Mouse (Mus musculus): ENCODE results near the gene Olfr970. TPM values are rescaled to one million over a fixed set of nuclear protein-coding genes. Genes with fewer than 3 reads are reported as not detected.
"Not testable (repeated sequence)": the region's sequence is repeated elsewhere in the genome, so short reads cannot be mapped to it uniquely, and the experiment has no call there.

Olfr970 gene
- polyA plus RNA-seq (2015; fragmentation: Nextera tagmentation; extraction: Ambion mirVana) = not detected in 2 replicates

DNA sequence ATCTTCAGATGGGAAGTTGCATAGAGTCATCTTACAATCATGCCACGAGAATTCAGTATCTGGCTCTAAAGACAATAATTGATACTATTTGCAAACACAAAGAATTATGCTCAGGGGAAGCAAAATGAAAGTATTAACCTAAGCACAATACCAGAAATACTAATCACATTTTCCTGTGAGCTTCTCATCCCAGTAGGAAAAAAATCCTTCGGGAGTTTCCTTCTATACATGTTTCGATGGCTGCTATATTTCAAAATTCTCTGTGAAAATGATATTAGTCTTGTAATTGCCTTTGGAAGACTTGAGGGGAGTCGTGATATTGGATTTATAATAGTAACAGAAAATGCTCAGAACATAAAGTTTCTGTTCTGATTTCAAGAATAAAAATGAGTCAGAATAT is at the start of gene Olfr970:
Olfr970 (plus strand) TSS at position 301 of the 400 bp plus-strand sequence.
- no peaks in the 10 kb centered on the region for H3K9me3 ChIP-seq
- 81% methylated on average over 4 of the region's 4 CpGs for WGBS
- H3K9ac ChIP-seq = no peak within 1 kb of the TSS
- H3K4me2 ChIP-seq = no peak within 1 kb of the TSS
- no peak within 1 kb of the TSS for H3K27ac ChIP-seq
- H3K4me3 ChIP-seq = no peak within 1 kb of the TSS
- no peaks in the 10 kb centered on the region for H3K36me3 ChIP-seq
- H3K27me3 ChIP-seq = no peaks in the 10 kb centered on the region
- no peak for ATAC-seq (ENCODE audit: low FRiP score)
- H3K4me1 ChIP-seq (replicated peaks) = no peaks in the 10 kb centered on the region

- Histone ChIP-seq H3K36me3 (no peaks in the 10 kb centered on the region), H3K4me2 (no peak within 1 kb of the TSS), H3K4me3 (no peak within 1 kb of the TSS), H3K9ac (no peak within 1 kb of the TSS), H3K4me1 (replicated peaks) (no peaks in the 10 kb centered on the region), H3K27me3 (no peaks in the 10 kb centered on the region), H3K9me3 (no peaks in the 10 kb centered on the region), H3K27ac (no peak within 1 kb of the TSS)
- 79% methylated on average over 1 of the region's 1 CpGs for WGBS
- ATAC-seq (ENCODE audit: low FRiP score) = no peak
Measured at GRCm38 (mm10) chr9:39783153-39783552, 25.5 kb upstream of the Olfr970 start, which contains the start of gene Olfr968. Olfr968 (minus strand) TSS chr9:39783253.

GRCm38 (mm10) chr9:39790558-39790957 is 18.1 kb upstream of the Olfr970 start, which contains the start of gene Olfr969:
Olfr969 (plus strand) TSS chr9:39790945.
- no peak within 1 kb of the TSS for H3K4me3 ChIP-seq
- no peaks in the 10 kb centered on the region for H3K27me3 ChIP-seq
- H3K27ac ChIP-seq = no peak within 1 kb of the TSS
- H3K9me3 ChIP-seq = no peaks in the 10 kb centered on the region
- WGBS = 75% methylated on average over 2 of the region's 2 CpGs
- no peaks in the 10 kb centered on the region for H3K4me1 ChIP-seq (replicated peaks)
- no peak within 1 kb of the TSS for H3K9ac ChIP-seq
- no peaks in the 10 kb centered on the region for H3K36me3 ChIP-seq
- no peak for ATAC-seq (ENCODE audit: low FRiP score)
- H3K4me2 ChIP-seq = no peak within 1 kb of the TSS

DNA sequence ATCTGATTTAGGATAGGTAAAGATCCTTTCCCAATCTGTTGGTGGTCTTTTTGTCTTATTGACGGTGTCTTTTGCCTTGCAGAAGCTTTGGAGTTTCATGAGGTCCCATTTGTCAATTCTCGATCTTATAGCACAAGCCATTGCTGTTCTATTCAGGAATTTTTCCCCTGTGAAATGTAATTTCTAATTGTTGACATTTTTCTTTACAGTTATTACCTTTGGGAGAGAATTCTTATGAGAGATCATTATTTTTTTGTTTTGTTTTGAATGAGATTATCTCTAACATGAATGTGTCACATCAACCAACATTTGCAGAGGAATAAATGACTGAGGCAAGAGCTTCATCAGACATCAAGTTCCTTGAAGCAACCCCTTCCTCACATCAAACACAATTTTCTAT is 27.9 kb downstream of the Olfr970 start, which contains the start of gene Olfr971:
Olfr971 (plus strand) TSS at position 301 of the 400 bp plus-strand sequence.
- H3K36me3 ChIP-seq; H3K4me2 ChIP-seq; H3K9ac ChIP-seq; H3K27ac ChIP-seq; H3K4me3 ChIP-seq; H3K27me3 ChIP-seq; ATAC-seq (ENCODE audit: low FRiP score); H3K4me1 ChIP-seq (replicated peaks); H3K9me3 ChIP-seq: not testable (repeated sequence)
- WGBS = 100% methylated on average over 2 of the region's 2 CpGs

DNA sequence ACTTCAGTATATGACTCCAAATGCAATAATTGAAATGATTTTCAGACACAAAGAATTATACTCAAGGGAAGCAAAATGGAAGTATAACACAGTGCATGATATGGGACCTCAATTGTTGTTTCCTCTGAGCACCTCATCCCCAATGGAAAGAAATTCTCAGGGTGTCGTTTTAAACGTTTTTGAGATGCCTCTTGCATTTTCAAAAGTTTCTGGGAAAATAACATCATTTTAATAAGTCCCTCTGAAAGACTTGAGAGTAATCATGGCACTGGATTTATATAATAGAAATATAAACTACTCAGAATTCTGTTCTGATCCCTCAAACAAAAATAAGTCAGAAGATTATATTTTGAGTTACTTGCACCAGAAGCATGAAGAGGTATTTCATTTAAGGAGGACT is 57.5 kb downstream of the Olfr970 start, which contains the start of gene Olfr972:
Olfr972 (plus strand) TSS at position 301 of the 400 bp plus-strand sequence.
- H3K27me3 ChIP-seq = no peaks in the 10 kb centered on the region
- ATAC-seq (ENCODE audit: low FRiP score) = no peak
- H3K4me3 ChIP-seq = no peak within 1 kb of the TSS
- no peak within 1 kb of the TSS for H3K4me2 ChIP-seq
- H3K36me3 ChIP-seq = no peaks in the 10 kb centered on the region
- WGBS = 73% methylated on average over 2 of the region's 2 CpGs
- no peaks in the 10 kb centered on the region for H3K4me1 ChIP-seq (replicated peaks)
- no peak within 1 kb of the TSS for H3K9ac ChIP-seq
- no peak within 1 kb of the TSS for H3K27ac ChIP-seq
- no peaks in the 10 kb centered on the region for H3K9me3 ChIP-seq

Other genes with a start within 250 kb of the Olfr970 start
- not detected in 2 replicates for gene Olfr959, start 233.3 kb upstream of the Olfr970 start, polyA plus RNA-seq (2015; fragmentation: Nextera tagmentation; extraction: Ambion mirVana)
- gene AW551984, start 204.5 kb upstream of the Olfr970 start, polyA plus RNA-seq (2015; fragmentation: Nextera tagmentation; extraction: Ambion mirVana) = 63.0 and 69.8 TPM in 2 replicates
- gene Olfr148, start 198.2 kb upstream of the Olfr970 start, polyA plus RNA-seq (2015; fragmentation: Nextera tagmentation; extraction: Ambion mirVana) = not detected in 2 replicates
- not detected in 2 replicates for gene Olfr960, start 187.5 kb upstream of the Olfr970 start, polyA plus RNA-seq (2015; fragmentation: Nextera tagmentation; extraction: Ambion mirVana)
- not detected in 2 replicates for gene Olfr961, start 163.8 kb upstream of the Olfr970 start, polyA plus RNA-seq (2015; fragmentation: Nextera tagmentation; extraction: Ambion mirVana)
- gene Olfr963, start 141.7 kb upstream of the Olfr970 start, polyA plus RNA-seq (2015; fragmentation: Nextera tagmentation; extraction: Ambion mirVana) = not detected in 2 replicates
- not detected in 2 replicates for gene Olfr149, start 101.7 kb upstream of the Olfr970 start, polyA plus RNA-seq (2015; fragmentation: Nextera tagmentation; extraction: Ambion mirVana)
- gene Olfr965, start 97.5 kb upstream of the Olfr970 start, polyA plus RNA-seq (2015; fragmentation: Nextera tagmentation; extraction: Ambion mirVana) = not detected in 2 replicates
- not detected in 2 replicates for gene Olfr150, start 77.9 kb upstream of the Olfr970 start, polyA plus RNA-seq (2015; fragmentation: Nextera tagmentation; extraction: Ambion mirVana)
- not detected in 2 replicates for gene Olfr967, start 62.6 kb upstream of the Olfr970 start, polyA plus RNA-seq (2015; fragmentation: Nextera tagmentation; extraction: Ambion mirVana)
- gene Olfr968, start 25.6 kb upstream of the Olfr970 start, polyA plus RNA-seq (2015; fragmentation: Nextera tagmentation; extraction: Ambion mirVana) = not detected in 2 replicates
- gene Olfr969, start 17.9 kb upstream of the Olfr970 start, polyA plus RNA-seq (2015; fragmentation: Nextera tagmentation; extraction: Ambion mirVana) = not detected in 2 replicates
- gene Olfr971, start 28.0 kb downstream of the Olfr970 start, polyA plus RNA-seq (2015; fragmentation: Nextera tagmentation; extraction: Ambion mirVana) = not detected in 2 replicates
- not detected in 2 replicates for gene Olfr972, start 57.6 kb downstream of the Olfr970 start, polyA plus RNA-seq (2015; fragmentation: Nextera tagmentation; extraction: Ambion mirVana)
- not detected in 2 replicates for gene Olfr229, start 98.5 kb downstream of the Olfr970 start, polyA plus RNA-seq (2015; fragmentation: Nextera tagmentation; extraction: Ambion mirVana)
- not detected in 2 replicates for gene Olfr974, start 128.6 kb downstream of the Olfr970 start, polyA plus RNA-seq (2015; fragmentation: Nextera tagmentation; extraction: Ambion mirVana)
- gene Olfr975, start 143.2 kb downstream of the Olfr970 start, polyA plus RNA-seq (2015; fragmentation: Nextera tagmentation; extraction: Ambion mirVana) = 0.06 TPM in 1 of 2 replicates, not detected in the other
- not detected in 2 replicates for gene Olfr976, start 152.3 kb downstream of the Olfr970 start, polyA plus RNA-seq (2015; fragmentation: Nextera tagmentation; extraction: Ambion mirVana)
- not detected in 2 replicates for gene Olfr978, start 183.3 kb downstream of the Olfr970 start, polyA plus RNA-seq (2015; fragmentation: Nextera tagmentation; extraction: Ambion mirVana)
- not detected in 2 replicates for gene Olfr979, start 194.6 kb downstream of the Olfr970 start, polyA plus RNA-seq (2015; fragmentation: Nextera tagmentation; extraction: Ambion mirVana)
- not detected in 2 replicates for gene Olfr980, start 200.7 kb downstream of the Olfr970 start, polyA plus RNA-seq (2015; fragmentation: Nextera tagmentation; extraction: Ambion mirVana)
- gene Olfr981, start 212.6 kb downstream of the Olfr970 start, polyA plus RNA-seq (2015; fragmentation: Nextera tagmentation; extraction: Ambion mirVana) = not detected in 2 replicates